Mouse (Mus musculus) kidney, postnatal 0 days (tissue): ENCODE results near the gene Zfp316. TPM values are rescaled to one million over a fixed set of nuclear protein-coding genes. Genes with fewer than 3 reads are reported as not detected.

Experiments
- ATAC-seq: fragments of 200-750 bp; cut with Nextera tagmentation; replicated peaks from 2 replicates; pipeline ENCODE4 v1.8.0; 2017; ENCODE audit warnings: low read depth, moderate number of reproducible peaks, moderate TSS enrichment, moderate library complexity; ENCODE audit not compliant: low FRiP score
- DNase-seq: peaks from one replicate; pipeline ENCODE4 v3.0.0-alpha.2; 2016; ENCODE audit warnings: low spot score
- H3K27ac ChIP-seq: fragments of 300-500 bp; sonication (generic); 2 replicates; pipeline ENCODE4 v1.5.1; 2014; ENCODE audit warnings: mild to moderate bottlenecking
- H3K27me3 ChIP-seq: fragments of 300-500 bp; sonication (generic); 2 replicates; pipeline ENCODE4 v1.6.1; 2014; ENCODE audit warnings: low read length, mixed read lengths; ENCODE audit not compliant: insufficient read depth
- H3K36me3 ChIP-seq: fragments of 300-500 bp; sonication (generic); 2 replicates; pipeline ENCODE4 v1.6.1; 2014; ENCODE audit warnings: low read length, mixed read lengths; ENCODE audit not compliant: insufficient read depth
- H3K4me1 ChIP-seq: fragments of 300-500 bp; sonication (generic); replicated peaks from 2 replicates; pipeline ENCODE4 v1.6.1; 2014; ENCODE audit warnings: antibody characterized with exemption, low read length, mixed read lengths; ENCODE audit not compliant: insufficient read depth
- H3K4me2 ChIP-seq: fragments of 300-500 bp; sonication (generic); 2 replicates; pipeline ENCODE4 v1.6.1; 2014; ENCODE audit warnings: mild to moderate bottlenecking, low read length, moderate library complexity, mixed read lengths
- H3K4me3 ChIP-seq: fragments of 300-500 bp; sonication (generic); replicated peaks from 2 replicates; pipeline ENCODE4 v1.5.1; 2014; ENCODE audit warnings: low read depth, low read length
- H3K9ac ChIP-seq: fragments of 300-500 bp; sonication (generic); 2 replicates; pipeline ENCODE4 v1.6.1; 2014; ENCODE audit warnings: low read depth, low read length
- H3K9me3 ChIP-seq: fragments of 300-500 bp; sonication (generic); replicated peaks from 2 replicates; pipeline ENCODE4 v1.6.1; 2016; ENCODE audit warnings: low read length, inconsistent platforms, mixed read lengths
- CTCF ChIP-seq: IDR thresholded peaks from 2 replicates; pipeline ENCODE4 v1.5.1; 2016; ENCODE audit warnings: antibody characterized with exemption, low read depth, mild to moderate bottlenecking, moderate library complexity
- WGBS: fragments of 180-500 bp; shearing (Covaris S2); extraction: QIAGEN DNeasy Blood & Tissue Kit; methylation state at CpG from one replicate; pipeline ENCODE4 v1.1.7; 2014; 5-methylcytosine and 5-hydroxymethylcytosine counted together
- polyA plus RNA-seq: library from polyadenylated mRNA; unstranded; fragments of >200 nt; fragmentation: Nextera tagmentation; extraction: Ambion mirVana; gene quantifications from 2 replicates; pipeline ENCODE4 v1.2.1, GENCODE M21; 2015

Gene Zfp316
- polyA plus RNA-seq, 1 experiment from 2014 or later = 3.4 TPM

- WGBS = 76% methylated on average over 3 of the region's 3 CpGs
- no peak for ATAC-seq
- H3K27ac ChIP-seq = no peak overlapping the region
Measured at GRCm38 (mm10) chr5:143205015-143205414, 64.8 kb downstream of the Zfp316 start.

More at GRCm38 (mm10) chr5:143205015-143205414, 64.8 kb downstream of the Zfp316 start:
- Histone ChIP-seq H3K9ac (no peak overlapping the region), H3K9me3 (no peaks in the 10 kb centered on the region), H3K4me2 (no peak overlapping the region), H3K4me3 (no peak overlapping the region), H3K4me1 (no peaks in the 10 kb centered on the region), H3K36me3 (no peaks in the 10 kb centered on the region), H3K27me3 (no peaks in the 10 kb centered on the region)
- no peak for DNase-seq
- TF ChIP-seq CTCF = no peak

Other genes with a start within 250 kb of the Zfp316 start
- 29.9 and 30.2 TPM in 2 replicates for gene Rnf216, start 157.0 kb downstream of the Zfp316 start, polyA plus RNA-seq
- gene Olfr718-ps1, start 122.4 kb downstream of the Zfp316 start, polyA plus RNA-seq = not detected in 2 replicates
- gene Rbak, start 89.2 kb downstream of the Zfp316 start, polyA plus RNA-seq = 6.6 and 7.8 TPM in 2 replicates
- gene Spdye4b, start 89.0 kb downstream of the Zfp316 start, polyA plus RNA-seq = not detected in 2 replicates
- not detected in 2 replicates for gene Spdye4a, start 43.1 kb downstream of the Zfp316 start, polyA plus RNA-seq
- 9.9 TPM in 2 replicates for gene Zfp12, start 34.9 kb downstream of the Zfp316 start, polyA plus RNA-seq
- gene Zfp853, start 23.6 kb upstream of the Zfp316 start, polyA plus RNA-seq = 0.09 and 0.14 TPM in 2 replicates
- gene E130309D02Rik, start 45.3 kb upstream of the Zfp316 start, polyA plus RNA-seq = 27.8 and 30.9 TPM in 2 replicates
- 87.6 and 91.2 TPM in 2 replicates for gene Zdhhc4, start 59.2 kb upstream of the Zfp316 start, polyA plus RNA-seq
- 0.03 TPM in 1 of 2 replicates, not detected in the other for gene Grid2ip, start 87.3 kb upstream of the Zfp316 start, polyA plus RNA-seq
- gene Kdelr2, start 133.8 kb upstream of the Zfp316 start, polyA plus RNA-seq = 319 and 337 TPM in 2 replicates
- gene Daglb, start 194.6 kb upstream of the Zfp316 start, polyA plus RNA-seq = 4.9 and 5.2 TPM in 2 replicates